Mouse (Mus musculus): Measurements from ENCODE around the gene Sar1a.

- TF ChIP-seq CTCF (IDR thresholded peaks at IDR 0.05; ENCODE audit: borderline replicate concordance, extremely low read depth, insufficient read depth, insufficient read length) (no peak), POLR2A (IDR thresholded peaks at IDR 0.05; ENCODE audit: borderline replicate concordance, extremely low read depth, insufficient read depth, insufficient read length, poor library complexity, severe bottlenecking) (peak; percentile 91; the same call in 1 of the 2 replicates)
Observed at GRCm38 (mm10) chr10:61647790-61648736, 32.0 kb upstream of the Sar1a start, which contains the start of gene Ppa1.

Measured in brain, embryonic 14.5 days (tissue).